Mouse (Mus musculus) CD4-positive, CD25-positive, alpha-beta regulatory T cell (primary cell): ENCODE measurements around the gene Tm6sf2. TPM values are rescaled to one million over a fixed set of nuclear protein-coding genes. Genes with fewer than 3 reads are reported as not detected.

Experiments used
- polyA plus RNA-seq: library from polyadenylated mRNA; unstranded; fragments of 100-300 nt; shearing (Covaris generic); gene quantifications from one replicate; pipeline ENCODE4 v1.2.1, GENCODE M21; 2017

Tm6sf2 gene
- polyA plus RNA-seq, result 0.78 TPM

GRCm38 (mm10) chr8:70072441-70073069 lies at the start of gene Tm6sf2:
TSS of gene Tm6sf2 (plus strand) at chr8:70072924.

GRCm38 (mm10) chr8:70042583-70043455 lies 29.9 kb upstream of the Tm6sf2 start, which contains the start of the genes Mau2 and Sugp1:
TSS of gene Mau2 (minus strand) at chr8:70042734.
TSS of gene Sugp1 (plus strand) at chr8:70042813.

GRCm38 (mm10) chr8:70083285-70083684 lies 10.6 kb downstream of the Tm6sf2 start, which contains the start of gene Hapln4:
TSS of gene Hapln4 (plus strand) at chr8:70083457.

GRCm38 (mm10) chr8:70120667-70121066 lies 47.9 kb downstream of the Tm6sf2 start, which contains the start of gene Ncan:
TSS of gene Ncan (minus strand) at chr8:70120873.

Other genes with a start within 250 kb of the Tm6sf2 start
- 19.4 TPM for gene Pbx4, start 240.4 kb upstream of the Tm6sf2 start, polyA plus RNA-seq
- gene Cilp2, start 185.2 kb upstream of the Tm6sf2 start, polyA plus RNA-seq, result 0.14 TPM
- 4.1 TPM for gene Tssk6, start 170.7 kb upstream of the Tm6sf2 start, polyA plus RNA-seq
- gene Ndufa13, start 170.4 kb upstream of the Tm6sf2 start, polyA plus RNA-seq, result 163 TPM
- gene Yjefn3, start 170.2 kb upstream of the Tm6sf2 start, polyA plus RNA-seq, result 3.1 TPM
- 125 TPM for gene Gatad2a, start 76.5 kb upstream of the Tm6sf2 start, polyA plus RNA-seq
- 104 TPM for gene Mau2, start 30.2 kb upstream of the Tm6sf2 start, polyA plus RNA-seq
- gene Sugp1, start 30.1 kb upstream of the Tm6sf2 start, polyA plus RNA-seq, result 68.9 TPM
- gene Hapln4, start 10.5 kb downstream of the Tm6sf2 start, polyA plus RNA-seq, result not detected
- gene Ncan, start 47.9 kb downstream of the Tm6sf2 start, polyA plus RNA-seq, result 0.02 TPM
- gene Nr2c2ap, start 58.4 kb downstream of the Tm6sf2 start, polyA plus RNA-seq, result 60.4 TPM
- 35.4 TPM for gene Rfxank, start 66.2 kb downstream of the Tm6sf2 start, polyA plus RNA-seq
- gene Borcs8, start 66.6 kb downstream of the Tm6sf2 start, polyA plus RNA-seq, result 59.2 TPM
- 1.3 TPM for gene Mef2b, start 66.8 kb downstream of the Tm6sf2 start, polyA plus RNA-seq
- 49.3 TPM for gene Tmem161a, start 99.4 kb downstream of the Tm6sf2 start, polyA plus RNA-seq
- 15.5 TPM for gene Slc25a42, start 139.4 kb downstream of the Tm6sf2 start, polyA plus RNA-seq
- 44.0 TPM for gene Sugp2, start 161.3 kb downstream of the Tm6sf2 start, polyA plus RNA-seq
- gene Armc6, start 161.5 kb downstream of the Tm6sf2 start, polyA plus RNA-seq, result 11.7 TPM
- 6.7 TPM for gene Homer3, start 209.9 kb downstream of the Tm6sf2 start, polyA plus RNA-seq
- 56.7 TPM for gene Ddx49, start 229.6 kb downstream of the Tm6sf2 start, polyA plus RNA-seq
- 351 TPM for gene Cope, start 229.6 kb downstream of the Tm6sf2 start, polyA plus RNA-seq
- gene Cers1, start 242.9 kb downstream of the Tm6sf2 start, polyA plus RNA-seq, result not detected